Mouse (Mus musculus): ENCODE measurements at regions not wholly inside any gene's neighbourhood (a gene's known extent, or its start where the extent isn't known, plus 50 kb on each side); places are given as distances from the start of the nearest gene placed in this dataset.

DNA sequence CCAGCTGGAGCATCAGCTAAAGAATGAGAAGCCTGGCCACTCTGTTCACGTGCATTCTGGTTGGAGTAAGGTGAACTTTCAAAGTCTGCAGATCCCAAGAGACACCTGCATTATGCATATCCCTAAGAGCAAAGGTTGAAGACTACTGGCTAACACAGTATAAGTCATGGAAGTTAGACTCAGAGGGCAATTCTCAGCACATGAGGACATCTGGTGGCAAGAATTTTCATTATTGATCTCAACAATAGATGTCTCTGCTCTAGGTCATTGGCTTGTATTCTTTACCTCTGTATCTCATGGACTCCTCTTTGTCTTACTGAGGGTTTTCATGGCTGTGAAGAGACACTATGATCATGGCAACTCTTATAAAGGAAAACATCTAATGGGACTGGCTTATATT, 151.9 kb upstream of the Adamts16 start:
- in situ Hi-C loops (cut with MboI; ENCODE audit: low pct_unique_long_range_greater_than_20kb in 1 of 2, low sequenced_read_pairs in 2 of 2, unreplicated experiment in 1 of 2), result loop anchor here in 1 of 2 experiments (10.0 kb wide), 1 partner anchor 349 kb away; no protein-coding TSS in a partner anchor

DNA sequence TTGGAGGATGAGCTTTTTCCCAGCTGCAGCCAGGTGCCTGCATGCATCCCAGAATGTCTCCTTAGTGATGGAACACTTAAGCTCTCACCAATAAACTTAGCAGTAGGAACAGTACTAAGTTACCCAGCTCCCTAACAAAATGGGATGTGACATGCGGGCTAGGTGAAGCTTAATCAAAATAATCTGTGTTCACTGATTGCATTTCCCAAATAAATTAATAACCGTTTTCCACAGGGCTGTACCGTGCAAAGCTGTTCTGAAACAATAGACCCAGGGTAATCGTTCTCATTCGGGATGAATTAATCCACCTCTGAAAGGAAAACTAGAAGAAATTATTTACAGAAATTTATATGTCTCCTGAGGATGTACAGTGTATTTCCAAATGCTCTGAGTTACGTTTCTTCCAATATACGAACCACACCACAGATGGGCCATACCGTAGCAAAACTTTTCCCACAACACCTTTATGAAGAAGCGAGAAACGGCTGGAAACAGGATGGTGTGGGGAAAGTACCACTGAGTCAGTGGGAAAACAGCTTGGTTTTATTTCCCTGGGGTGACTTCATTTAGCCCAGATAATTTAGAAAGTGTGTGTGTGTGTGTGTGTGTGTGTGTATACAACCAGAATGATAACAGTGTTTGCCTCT, 148.5 kb upstream of the Adamts16 start:
- in situ Hi-C loops (cut with MboI; ENCODE audit: low pct_unique_long_range_greater_than_20kb in 1 of 2, low sequenced_read_pairs in 2 of 2, unreplicated experiment in 1 of 2), result loop anchor here in 1 of 2 experiments (10.0 kb wide), 1 partner anchor 345 kb away; no protein-coding TSS in a partner anchor

DNA sequence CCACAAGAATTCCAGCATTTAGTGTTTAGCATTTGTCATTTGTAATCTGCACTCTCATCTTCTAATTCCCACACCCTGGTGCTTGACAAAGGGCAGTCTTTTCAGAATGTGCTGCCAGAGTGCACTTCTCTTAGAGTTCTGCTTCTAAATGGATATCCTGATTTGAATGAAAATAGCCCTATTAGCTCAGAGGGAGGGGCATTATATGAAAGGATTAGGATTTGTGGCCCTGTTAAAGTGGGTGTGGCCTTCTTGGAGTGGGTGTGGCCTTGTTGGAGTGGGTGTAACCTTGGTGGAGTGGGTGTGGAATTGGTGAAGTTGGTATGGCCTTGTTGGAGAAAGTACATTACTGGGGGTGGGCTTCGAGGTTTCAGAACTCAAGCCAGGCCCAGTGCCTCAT, 137.7 kb upstream of the Adamts16 start:
- in situ Hi-C loops (cut with MboI; ENCODE audit: low pct_unique_long_range_greater_than_20kb in 1 of 2, low sequenced_read_pairs in 2 of 2, unreplicated experiment in 1 of 2), result no loop called here

DNA sequence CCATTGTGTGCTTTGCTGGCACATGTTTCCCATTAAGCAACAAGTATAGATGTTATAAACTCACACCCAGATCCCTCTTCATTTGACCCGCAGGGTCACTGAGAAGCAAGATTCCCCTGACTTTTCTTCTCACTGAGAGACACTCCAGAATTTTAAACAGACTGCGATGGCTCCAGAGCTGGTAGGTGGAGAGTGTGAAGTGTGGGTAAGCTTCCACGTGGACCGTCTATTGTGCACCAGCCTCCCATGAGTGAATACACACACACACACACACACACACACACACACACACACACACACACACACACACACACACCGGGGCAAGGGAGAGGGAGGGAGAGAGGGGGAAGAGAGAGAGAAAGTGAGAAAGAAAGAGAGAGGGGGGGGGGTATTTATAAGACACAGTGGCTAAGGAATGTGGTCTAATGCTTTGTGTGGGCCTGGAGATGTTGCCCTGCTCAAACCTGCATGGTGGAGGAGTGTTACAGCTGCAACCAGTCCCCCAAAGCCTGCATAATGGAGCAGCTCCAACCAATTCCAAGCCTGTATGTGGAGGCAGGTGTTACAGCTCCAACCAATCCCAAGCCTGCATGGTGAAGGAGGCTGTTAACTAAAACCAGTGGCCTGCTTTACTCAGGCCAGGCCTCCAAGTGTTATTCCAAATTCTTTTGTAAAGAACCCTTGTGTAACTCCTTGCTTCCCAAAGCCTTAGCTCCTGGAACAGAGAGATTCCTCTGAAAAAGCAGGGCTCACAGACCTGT, 137.1 kb upstream of the Adamts16 start:
- in situ Hi-C loops (cut with MboI; ENCODE audit: low pct_unique_long_range_greater_than_20kb in 1 of 2, low sequenced_read_pairs in 2 of 2, unreplicated experiment in 1 of 2), result no loop called here

DNA sequence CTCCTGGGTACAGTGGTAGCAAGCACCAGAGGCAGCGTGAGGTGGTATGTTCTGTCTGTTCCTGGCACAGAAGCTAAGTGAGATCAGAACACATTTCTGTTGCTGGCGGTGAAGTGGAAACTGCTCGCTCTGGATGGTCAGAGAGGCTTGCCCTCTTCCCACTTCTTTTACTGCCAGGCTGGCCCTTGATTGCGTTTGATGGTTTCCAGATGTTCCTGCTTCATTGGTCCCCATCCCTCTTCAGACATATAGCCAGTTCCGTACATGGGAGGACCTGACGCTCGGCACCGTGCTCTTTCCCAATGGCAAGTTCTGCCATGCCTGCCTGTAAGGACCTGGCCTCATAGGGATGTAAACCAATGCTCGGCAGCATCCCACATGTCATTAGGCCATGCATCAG, 128.0 kb upstream of the Adamts16 start:
- in situ Hi-C loops (cut with MboI; ENCODE audit: low pct_unique_long_range_greater_than_20kb in 1 of 2, low sequenced_read_pairs in 2 of 2, unreplicated experiment in 1 of 2), result no loop called here

DNA sequence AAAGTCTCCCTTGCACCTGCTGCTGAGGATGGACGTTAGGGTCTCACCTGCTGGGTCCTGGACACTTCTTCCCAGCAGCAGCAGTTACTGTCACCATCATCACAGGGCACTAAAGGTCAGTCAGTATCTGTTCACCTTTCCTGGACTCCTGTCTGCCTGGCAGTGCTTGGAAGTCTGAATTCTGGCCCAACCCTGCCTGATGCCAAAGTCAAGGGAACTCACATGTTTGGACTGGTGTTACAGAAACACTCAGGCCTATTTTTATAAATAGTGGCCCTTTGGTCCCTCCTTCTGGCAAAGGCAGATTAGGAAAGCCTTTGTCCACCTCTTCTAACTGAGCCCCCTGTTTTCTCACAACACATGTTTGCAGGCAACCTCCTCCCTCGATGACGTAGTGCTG, 126.2 kb upstream of the Adamts16 start:
- in situ Hi-C loops (cut with MboI; ENCODE audit: low pct_unique_long_range_greater_than_20kb in 1 of 2, low sequenced_read_pairs in 2 of 2, unreplicated experiment in 1 of 2), result no loop called here

DNA sequence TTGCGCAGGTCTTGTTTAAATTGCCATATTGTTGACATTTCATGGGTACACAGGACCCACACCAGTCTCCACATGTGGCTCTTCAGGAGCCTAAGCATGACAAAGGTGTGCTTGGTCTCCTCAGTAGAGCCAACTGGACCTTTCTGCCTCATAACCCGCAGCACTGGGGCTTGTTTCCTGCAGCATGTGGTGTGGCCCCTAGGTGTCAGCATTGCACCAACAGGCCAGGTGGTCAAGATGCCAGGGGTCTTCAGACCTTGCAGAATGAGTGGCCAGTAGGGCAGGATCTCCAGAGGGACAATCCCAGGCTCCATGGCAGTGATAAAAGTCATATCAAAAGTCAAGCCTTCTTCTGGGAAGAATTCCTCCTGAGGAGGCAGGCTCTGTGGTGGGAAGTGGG, 121.8 kb upstream of the Adamts16 start:
- in situ Hi-C loops (cut with MboI; ENCODE audit: low pct_unique_long_range_greater_than_20kb in 1 of 2, low sequenced_read_pairs in 2 of 2, unreplicated experiment in 1 of 2), result no loop called here

- in situ Hi-C loops (cut with MboI; ENCODE audit: low pct_unique_long_range_greater_than_20kb in 1 of 2, low sequenced_read_pairs in 2 of 2, unreplicated experiment in 1 of 2), result no loop called here
Observed at GRCm38 (mm10) chr13:70934309-70935037, 92.9 kb upstream of the Adamts16 start.

- in situ Hi-C loops (cut with MboI; ENCODE audit: low pct_unique_long_range_greater_than_20kb in 1 of 2, low sequenced_read_pairs in 2 of 2, unreplicated experiment in 1 of 2), result no loop called here
Observed at GRCm38 (mm10) chr13:70913834-70914233, 72.2 kb upstream of the Adamts16 start.

DNA sequence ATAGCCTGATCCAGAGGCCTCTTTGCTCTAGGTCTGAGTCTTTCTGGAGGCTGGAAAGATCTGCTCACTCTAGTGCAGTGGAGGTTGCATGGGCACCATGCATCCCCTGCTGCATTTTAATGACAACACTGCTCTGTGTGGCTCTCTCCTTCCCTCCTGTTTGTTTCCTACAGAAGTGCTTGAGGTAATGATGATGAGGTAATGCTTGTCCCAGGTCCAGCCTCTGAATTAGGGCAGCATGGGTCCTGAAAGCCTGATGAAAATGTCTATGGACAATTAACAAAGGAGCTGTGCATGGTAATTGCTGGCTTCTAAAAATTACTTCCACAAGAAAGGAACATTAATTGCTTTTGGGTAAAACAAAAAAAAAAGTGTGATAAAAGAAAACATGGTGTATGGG, 69.3 kb upstream of the Adamts16 start:
- in situ Hi-C loops (cut with MboI; ENCODE audit: low pct_unique_long_range_greater_than_20kb in 1 of 2, low sequenced_read_pairs in 2 of 2, unreplicated experiment in 1 of 2), result no loop called here

DNA sequence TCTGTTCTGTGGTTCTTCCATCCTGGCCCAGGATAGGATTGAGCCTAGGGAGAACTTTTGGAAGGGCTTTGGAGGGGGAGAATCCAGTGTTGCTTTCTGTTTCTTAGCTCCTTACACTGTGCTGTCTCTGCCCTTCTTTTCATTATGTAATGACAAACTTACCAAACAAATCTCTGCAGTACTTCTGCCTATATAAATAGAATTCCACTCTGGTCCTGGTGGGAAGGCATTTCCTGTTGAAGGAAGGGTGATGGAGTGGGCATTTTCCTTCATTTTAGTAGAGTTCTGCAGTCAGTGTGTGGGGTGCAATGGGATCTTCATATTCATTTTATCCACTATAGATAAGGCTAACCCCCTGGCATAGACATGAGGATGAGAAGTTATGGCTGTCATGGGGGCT, 63.2 kb upstream of the Adamts16 start:
- in situ Hi-C loops (cut with MboI; ENCODE audit: low pct_unique_long_range_greater_than_20kb in 1 of 2, low sequenced_read_pairs in 2 of 2, unreplicated experiment in 1 of 2), result no loop called here

DNA sequence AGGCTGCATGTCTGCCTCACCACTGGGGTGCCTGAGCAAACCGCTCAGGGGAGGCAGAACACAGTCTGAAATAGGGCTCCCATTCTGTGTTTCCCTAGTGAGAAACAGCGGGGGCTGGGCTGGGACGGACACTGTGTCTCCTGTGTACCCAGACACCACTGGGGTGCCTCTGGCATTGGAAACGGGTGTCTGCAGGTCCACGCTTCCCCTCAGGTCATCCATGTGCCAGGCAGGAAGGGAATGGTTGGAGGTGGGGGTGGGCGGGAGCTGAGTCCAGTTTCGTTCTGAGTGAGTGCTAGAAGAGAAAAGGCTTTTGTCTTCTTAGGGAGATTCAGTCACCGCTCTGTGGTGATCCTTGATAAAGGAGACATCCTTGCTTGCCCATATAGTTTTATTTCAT, 62.2 kb upstream of the Adamts16 start:
- in situ Hi-C loops (cut with MboI; ENCODE audit: low pct_unique_long_range_greater_than_20kb in 1 of 2, low sequenced_read_pairs in 2 of 2, unreplicated experiment in 1 of 2), result no loop called here

- in situ Hi-C loops (cut with MboI; ENCODE audit: low pct_unique_long_range_greater_than_20kb in 1 of 2, low sequenced_read_pairs in 2 of 2, unreplicated experiment in 1 of 2), result no loop called here
Observed at GRCm38 (mm10) chr13:70903150-70903549, 61.5 kb upstream of the Adamts16 start.

DNA sequence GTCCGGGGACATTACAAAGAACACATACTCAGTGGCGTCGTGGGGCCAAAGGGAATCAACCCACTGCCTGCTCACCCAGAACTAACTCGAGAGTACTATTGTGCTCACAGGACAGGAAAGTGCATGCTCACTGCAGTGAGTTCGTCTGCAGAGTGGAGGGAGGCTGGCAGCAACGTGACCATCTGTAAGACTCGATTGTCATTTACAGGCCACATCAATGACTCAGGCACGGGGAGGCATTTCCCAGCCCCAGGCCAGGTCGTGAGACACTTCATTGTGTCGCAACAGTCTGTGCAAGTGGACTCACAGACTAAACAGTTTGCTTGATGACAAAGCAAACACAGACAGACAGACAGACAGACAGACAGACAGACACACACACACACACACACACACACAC, 61.1 kb upstream of the Adamts16 start:
- in situ Hi-C loops (cut with MboI; ENCODE audit: low pct_unique_long_range_greater_than_20kb in 1 of 2, low sequenced_read_pairs in 2 of 2, unreplicated experiment in 1 of 2), result no loop called here

- in situ Hi-C loops (cut with MboI; ENCODE audit: low pct_unique_long_range_greater_than_20kb in 1 of 2, low sequenced_read_pairs in 2 of 2, unreplicated experiment in 1 of 2), result no loop called here
Observed at GRCm38 (mm10) chr13:70891634-70892033, 50.0 kb upstream of the Adamts16 start.

Measured in mouse embryonic stem cell (cell line).